Mouse (Mus musculus): ENCODE results near the gene Ugt1a9.
"Not testable (repeated sequence)": the region's sequence is repeated elsewhere in the genome, so short reads cannot be mapped to it uniquely, and the experiment has no call there.

Ugt1a9 gene

GRCm38 (mm10) chr1:88105656-88106055 is 35.1 kb downstream of the Ugt1a9 start:
- no peak for DNase-seq (ENCODE audit: low read depth, low spot score)

DNA sequence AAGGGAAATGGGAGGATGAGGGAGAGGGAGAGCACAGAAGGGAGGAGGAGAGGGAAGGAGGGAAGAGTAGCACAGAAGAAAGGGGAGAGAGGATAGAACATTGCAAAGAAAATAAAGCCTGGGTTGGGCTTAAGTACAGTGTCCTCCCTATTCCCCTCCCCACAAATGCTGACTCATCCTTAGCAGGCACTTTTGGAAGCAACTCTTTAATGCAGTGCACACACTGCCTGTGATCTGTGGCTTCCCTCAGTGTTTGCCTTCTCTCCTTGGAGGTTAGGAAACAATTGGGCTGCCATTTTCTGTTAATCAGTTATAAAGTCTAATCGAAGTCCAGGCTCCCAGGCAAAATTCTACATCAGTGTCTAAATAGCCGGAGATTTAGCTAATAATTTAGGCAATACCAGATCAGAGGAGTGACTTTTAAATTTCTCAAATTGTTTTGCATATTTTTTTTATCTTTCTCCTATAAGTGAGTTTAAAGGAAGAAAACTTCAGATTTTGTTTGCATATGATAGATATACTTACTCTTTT is 38.5 kb downstream of the Ugt1a9 start:
- not testable (repeated sequence) for DNase-seq (ENCODE audit: low read depth, low spot score)

GRCm38 (mm10) chr1:88109604-88110003 is 39.0 kb downstream of the Ugt1a9 start:
- DNase-seq (ENCODE audit: low read depth, low spot score): not testable (repeated sequence)

GRCm38 (mm10) chr1:88112769-88113168 is 42.2 kb downstream of the Ugt1a9 start:
- not testable (repeated sequence) for DNase-seq (ENCODE audit: low read depth, low spot score)

DNA sequence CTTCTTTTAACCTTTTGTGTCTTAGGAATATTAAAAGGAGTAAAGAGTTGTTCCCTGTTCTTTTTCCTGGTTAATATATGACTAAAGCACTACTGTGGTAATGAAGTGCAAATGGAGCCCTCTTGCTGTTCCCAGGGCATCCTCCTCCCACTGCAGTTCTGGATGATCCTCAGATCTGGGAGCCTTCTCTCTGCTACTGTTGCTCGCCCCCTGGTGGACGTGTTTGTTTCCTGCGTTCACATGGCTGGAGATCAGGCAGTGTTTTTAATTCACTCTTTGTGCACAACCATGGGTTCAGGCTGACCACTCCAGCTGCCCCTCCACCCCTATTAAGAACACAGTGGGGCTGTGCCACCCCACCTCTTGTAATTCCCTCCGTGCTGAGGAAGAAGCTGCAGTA is 50.0 kb downstream of the Ugt1a9 start:
- not testable (repeated sequence) for DNase-seq (ENCODE audit: low read depth, low spot score)

DNA sequence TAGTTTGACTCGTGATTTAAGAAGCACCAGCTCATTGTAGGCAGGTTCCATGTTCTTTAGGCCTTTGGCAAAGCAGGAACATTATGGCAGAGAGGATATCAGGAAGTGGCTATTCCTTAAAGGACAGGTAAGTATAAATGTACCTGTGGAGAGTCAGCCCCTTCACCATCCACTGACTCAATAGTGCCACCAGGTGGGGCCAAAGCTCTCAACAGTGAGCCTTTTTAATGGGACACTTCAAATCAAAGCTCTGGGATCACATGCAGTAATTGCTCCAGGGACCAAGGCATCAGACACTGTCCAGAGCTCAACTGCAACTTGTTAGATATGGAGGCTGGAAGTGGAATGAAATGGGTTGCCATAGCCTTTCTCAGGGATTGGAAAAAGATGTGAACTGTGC is 50.9 kb downstream of the Ugt1a9 start:
- DNase-seq (ENCODE audit: low read depth, low spot score): not testable (repeated sequence)

- DNase-seq (ENCODE audit: low read depth, low spot score): not testable (repeated sequence)
Observed at GRCm38 (mm10) chr1:88125827-88126360, 55.3 kb downstream of the Ugt1a9 start.

GRCm38 (mm10) chr1:88129091-88129490 is 58.5 kb downstream of the Ugt1a9 start:
- not testable (repeated sequence) for DNase-seq (ENCODE audit: low read depth, low spot score)

- not testable (repeated sequence) for DNase-seq (ENCODE audit: low read depth, low spot score)
Observed at GRCm38 (mm10) chr1:88130223-88130622, 59.6 kb downstream of the Ugt1a9 start.

DNA sequence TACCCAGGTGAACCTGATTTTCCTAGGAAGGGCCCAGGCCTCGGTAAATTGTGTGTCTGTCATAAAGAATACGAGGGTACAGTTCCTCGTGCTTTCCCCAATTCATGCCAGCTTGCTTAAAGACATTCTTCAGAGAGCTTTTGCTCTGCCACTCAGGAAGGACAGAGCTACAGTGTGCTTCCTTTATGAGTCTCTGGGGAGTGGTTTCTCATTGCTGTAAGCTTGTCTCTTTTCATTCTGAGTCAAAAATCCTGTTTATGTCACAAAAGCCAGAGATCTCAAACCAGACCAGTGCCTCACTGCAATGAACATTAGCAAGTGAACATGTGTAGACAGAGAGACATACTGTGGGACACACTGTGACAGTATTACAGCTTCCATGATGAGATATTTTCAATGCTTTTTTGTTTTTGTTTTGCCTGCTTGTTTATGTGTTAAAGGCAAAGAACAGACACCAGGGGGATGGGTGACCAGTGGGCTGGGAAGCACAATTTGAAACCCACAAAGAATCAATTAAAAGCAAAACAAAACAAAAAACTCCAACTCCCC is 63.4 kb downstream of the Ugt1a9 start:
- no peak for DNase-seq (ENCODE audit: low read depth, low spot score)

DNA sequence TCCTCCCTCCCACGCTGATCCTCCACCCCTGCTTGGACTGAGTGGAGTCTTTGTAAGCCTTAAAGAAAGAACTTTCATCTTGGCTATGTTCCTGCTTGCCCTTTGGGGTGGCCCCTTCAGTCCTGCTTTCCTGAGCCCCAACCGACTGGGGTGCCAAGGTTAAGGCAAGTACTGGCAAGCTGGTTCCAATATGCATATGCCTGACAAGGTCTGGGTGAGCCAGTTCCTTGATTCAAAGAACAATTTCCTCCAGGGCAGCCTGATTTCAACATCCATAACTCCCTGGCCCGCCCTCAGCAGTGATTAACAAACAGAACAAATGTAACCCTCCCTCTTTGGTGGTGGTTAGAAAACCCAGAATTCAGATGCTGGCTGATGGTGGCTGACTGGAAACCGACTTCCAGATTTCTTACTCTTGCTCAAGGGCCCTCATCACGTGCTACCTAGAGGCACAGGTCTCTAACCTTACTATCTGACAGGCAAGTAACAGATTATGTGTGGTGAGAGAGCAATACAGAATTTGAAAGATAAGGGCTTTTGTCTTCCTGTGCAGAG is 63.9 kb downstream of the Ugt1a9 start, which contains the start of gene Ugt1a6a:
Gene Ugt1a6a (plus strand): TSS at position 353 of the 555 bp plus-strand sequence.
- DNase-seq (ENCODE audit: low read depth, low spot score): not testable (repeated sequence)

DNA sequence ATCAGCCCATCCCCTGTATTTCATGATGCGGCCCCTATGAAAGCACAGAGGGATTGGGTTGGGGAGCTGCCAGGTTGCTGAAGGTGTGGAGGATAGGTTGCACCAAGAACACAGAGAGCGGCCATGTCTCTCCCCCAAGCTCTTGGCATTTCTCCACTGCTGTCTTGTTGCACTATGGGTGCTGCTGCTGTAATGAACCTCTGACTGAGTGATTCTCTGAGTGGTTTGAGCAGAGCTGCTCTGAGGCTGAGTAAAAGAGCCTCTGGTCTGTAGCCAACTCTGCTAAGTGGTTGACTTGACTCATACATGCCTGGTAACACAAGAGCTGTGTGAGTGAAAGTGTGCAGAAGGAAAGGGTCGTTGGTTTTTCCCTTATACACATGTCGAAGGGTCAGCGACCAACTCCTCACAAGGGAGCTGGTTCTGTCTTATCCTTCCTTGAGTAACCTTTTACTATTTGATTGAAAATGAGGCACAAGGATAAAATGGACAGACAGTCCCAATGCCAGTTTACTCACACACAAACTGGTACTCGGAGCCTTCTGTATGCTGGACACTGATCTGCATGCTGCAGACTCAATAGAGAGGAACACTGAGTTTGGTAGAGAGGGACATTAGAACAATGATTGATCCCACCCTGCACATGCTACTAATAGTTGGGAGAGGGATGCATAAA is 64.8 kb downstream of the Ugt1a9 start:
- DNase-seq (ENCODE audit: low read depth, low spot score): not testable (repeated sequence)

- DNase-seq (ENCODE audit: low read depth, low spot score): no peak
Observed at GRCm38 (mm10) chr1:88136646-88137045, 66.0 kb downstream of the Ugt1a9 start.

GRCm38 (mm10) chr1:88137264-88137663 is 66.7 kb downstream of the Ugt1a9 start:
- DNase-seq (ENCODE audit: low read depth, low spot score): no peak

GRCm38 (mm10) chr1:88138145-88138544 is 67.5 kb downstream of the Ugt1a9 start:
- no peak for DNase-seq (ENCODE audit: low read depth, low spot score)

DNA sequence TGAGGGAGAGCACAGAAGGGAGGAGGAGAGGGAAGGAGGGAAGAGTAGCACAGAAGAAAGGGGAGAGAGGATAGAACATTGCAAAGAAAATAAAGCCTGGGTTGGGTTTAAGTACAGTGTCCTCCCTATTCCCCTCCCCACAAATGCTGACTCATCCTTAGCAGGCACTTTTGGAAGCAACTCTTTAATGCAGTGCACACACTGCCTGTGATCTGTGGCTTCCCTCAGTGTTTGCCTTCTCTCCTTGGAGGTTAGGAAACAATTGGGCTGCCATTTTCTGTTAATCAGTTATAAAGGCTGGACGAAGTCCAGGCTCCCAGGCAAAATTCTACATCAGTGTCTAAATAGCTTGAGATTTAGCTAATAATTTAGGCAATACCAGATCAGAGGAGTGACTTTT is 69.9 kb downstream of the Ugt1a9 start:
- not testable (repeated sequence) for DNase-seq (ENCODE audit: low read depth, low spot score)

- peak; percentile 11 for DNase-seq (ENCODE audit: low read depth, low spot score)
Observed at GRCm38 (mm10) chr1:88143966-88144675, 73.5 kb downstream of the Ugt1a9 start.

GRCm38 (mm10) chr1:88145278-88145677 is 74.7 kb downstream of the Ugt1a9 start:
- not testable (repeated sequence) for DNase-seq (ENCODE audit: low read depth, low spot score)

GRCm38 (mm10) chr1:88150133-88150532 is 79.5 kb downstream of the Ugt1a9 start:
- DNase-seq (ENCODE audit: low read depth, low spot score): not testable (repeated sequence)

GRCm38 (mm10) chr1:88158430-88158829 is 87.8 kb downstream of the Ugt1a9 start:
- DNase-seq (ENCODE audit: low read depth, low spot score): no peak

- DNase-seq (ENCODE audit: low read depth, low spot score): no peak
Observed at GRCm38 (mm10) chr1:88165711-88166110, 95.1 kb downstream of the Ugt1a9 start, which contains the start of gene Ugt1a5. TSS of gene Ugt1a5 (plus strand) at chr1:88166012.

GRCm38 (mm10) chr1:88172190-88172589 is 101.6 kb downstream of the Ugt1a9 start:
- DNase-seq (ENCODE audit: low read depth, low spot score): not testable (repeated sequence)

All from c-Kit-negative CD71-positive TER-119-positive erythroid progenitor cells, embryonic 14.5 days (primary cell).